Mouse (Mus musculus): ENCODE data around the gene Gm7951. TPM values are rescaled to one million over a fixed set of nuclear protein-coding genes. Genes with fewer than 3 reads are reported as not detected.
A peak's percentile ranks its signal among the peaks of the same experiment; 100 is the strongest.
"Not testable (repeated sequence)": the region's sequence is repeated elsewhere in the genome, so short reads cannot be mapped to it uniquely, and the experiment has no call there.

The Gm7951 gene
- not detected for total RNA-seq (2021)
- long read RNA-seq, experiment 1 = 0 reads
- long read RNA-seq, experiment 2 = 0 reads

DNA sequence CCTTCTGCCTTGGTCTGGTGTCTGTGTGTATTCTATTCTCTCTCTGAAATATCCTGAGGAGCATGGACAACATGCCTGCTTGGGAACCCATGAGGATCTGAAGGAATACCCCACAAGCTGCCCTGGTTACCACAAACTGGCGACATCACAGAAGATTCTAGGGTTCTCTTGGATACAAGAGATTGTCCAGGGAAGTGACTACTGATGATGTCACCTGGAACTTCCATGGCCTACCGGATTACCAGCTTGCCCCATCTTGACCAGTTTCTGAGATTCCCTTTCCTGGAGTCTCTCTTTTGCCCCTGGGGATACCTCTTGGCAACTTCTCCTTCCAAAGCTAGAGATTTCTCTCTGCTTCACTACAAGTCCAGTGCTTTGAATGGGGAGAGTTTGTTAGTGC, at the start of gene Gm7951:
Gene Gm7951, minus strand, starts transcription at position 101 of the 400 bp plus-strand sequence.
- DNase-seq = not testable (repeated sequence)

DNA sequence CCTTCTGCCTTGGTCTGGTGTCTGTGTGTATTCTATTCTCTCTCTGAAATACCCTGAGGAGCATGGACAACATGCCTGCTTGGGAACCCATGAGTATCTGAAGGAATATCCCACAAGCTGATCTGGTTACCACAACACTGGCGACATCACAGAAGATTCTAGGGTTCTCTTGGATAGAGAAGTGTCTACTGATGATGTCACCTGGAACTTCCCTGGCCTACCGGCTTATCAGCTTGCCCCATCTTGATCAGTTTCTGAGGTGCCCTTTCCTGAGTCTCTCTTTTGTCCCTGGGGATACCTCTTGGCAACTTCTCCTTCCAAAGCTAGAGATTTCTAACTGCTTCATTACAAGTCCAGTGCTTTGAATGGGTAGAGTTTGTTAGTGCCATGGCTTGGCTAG, 45.4 kb upstream of the Gm7951 start, which contains the start of gene Gm17027:
Gene Gm17027, minus strand, starts transcription at position 101 of the 400 bp plus-strand sequence.
- not testable (repeated sequence) for DNase-seq

DNA sequence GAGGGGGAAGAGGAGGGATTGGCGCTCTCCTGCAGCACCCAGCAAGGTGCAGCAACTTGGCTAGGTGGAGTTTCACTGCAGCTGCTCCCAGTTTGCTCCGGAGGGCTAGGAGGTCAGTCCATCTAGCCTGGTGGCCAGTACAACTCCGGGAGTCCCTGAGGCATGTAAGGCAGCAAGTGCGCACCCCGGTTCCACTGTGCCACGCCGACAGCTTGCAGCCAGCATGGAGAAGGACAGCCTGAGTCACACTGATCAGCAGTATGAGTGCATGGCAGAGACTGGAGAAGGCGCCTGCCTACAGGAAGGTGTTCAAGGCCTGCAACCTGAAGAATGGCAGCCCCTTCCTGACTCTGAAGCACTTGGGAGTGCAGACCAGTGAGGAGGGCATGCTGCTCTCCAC, 17.4 kb upstream of the Gm7951 start:
- peak; percentile 7 for DNase-seq

DNA sequence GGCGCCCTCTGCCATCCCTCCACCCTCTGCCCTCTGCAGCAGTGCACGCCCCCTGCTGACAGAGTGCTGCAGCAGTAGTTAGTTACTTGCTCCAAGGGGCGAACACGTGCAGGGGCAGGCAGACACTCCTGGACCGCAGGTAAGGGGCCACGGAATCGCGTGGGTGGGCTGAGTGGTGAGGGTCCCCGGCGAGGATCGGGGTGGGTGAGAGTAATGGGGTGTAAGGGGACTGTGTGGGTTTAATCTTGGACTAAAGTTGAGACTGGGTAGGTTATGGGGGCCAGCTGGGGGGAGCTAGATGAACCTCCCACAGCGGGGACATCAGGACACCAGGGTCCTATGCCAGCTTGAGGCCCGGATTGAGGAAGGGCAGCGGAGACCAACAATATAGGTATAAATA, 16.6 kb upstream of the Gm7951 start:
- DNase-seq = peak; percentile 1

Other genes with a start within 250 kb of the Gm7951 start
- gene Gm7980, start 210.1 kb downstream of the Gm7951 start, total RNA-seq (2021) = not detected
- gene 1700049E17Rik1, start 192.4 kb downstream of the Gm7951 start, total RNA-seq (2021) = not detected
- not detected for gene 1700024B05Rik, start 173.4 kb downstream of the Gm7951 start, total RNA-seq (2021)
- not detected for gene Gm6401, start 149.4 kb downstream of the Gm7951 start, total RNA-seq (2021)
- gene Gm3543, start 134.0 kb downstream of the Gm7951 start, total RNA-seq (2021) = not detected
- not detected for gene Gm17027, start 45.3 kb upstream of the Gm7951 start, total RNA-seq (2021)
- gene Gm3573, start 73.4 kb upstream of the Gm7951 start, total RNA-seq (2021) = not detected
- gene Gm17026, start 142.7 kb upstream of the Gm7951 start, total RNA-seq (2021) = not detected
- gene Gm9611, start 180.0 kb upstream of the Gm7951 start, total RNA-seq (2021) = not detected
- gene Gm7995, start 192.8 kb upstream of the Gm7951 start, total RNA-seq (2021) = not detected